Mouse (Mus musculus) MEL (cell line): ENCODE measurements around the gene Gmps.
A peak's percentile ranks its signal among the peaks of the same experiment; 100 is the strongest.

Source experiments
- BHLHE40 ChIP-seq: IDR thresholded peaks from 2 replicates; pipeline ENCODE4 v1.6.1; 2012; ENCODE audit warnings: low read depth, mild to moderate bottlenecking, inconsistent platforms, low read length, improper control_type of control experiment, borderline replicate concordance
- CHD2 ChIP-seq: IDR thresholded peaks from 2 replicates; pipeline ENCODE4 v1.6.1; 2011; ENCODE audit warnings: low read length, improper control_type of control experiment
- EP300 ChIP-seq, 2 experiments: IDR thresholded peaks; 2 replicates each; pipeline ENCODE4 v1.6.1; 2011; ENCODE audit warnings: improper control_type of control experiment in 2 of 2, low read length in 2 of 2, low read depth in 1 of 2, mild to moderate bottlenecking in 1 of 2
- KAT2A ChIP-seq: conservative IDR thresholded peaks from 2 replicates; pipeline ENCODE4 v1.6.1; 2012; ENCODE audit warnings: low read depth, low read length, improper control_type of control experiment, inconsistent platforms
- MAFK ChIP-seq: IDR thresholded peaks from 2 replicates; pipeline ENCODE4 v1.6.1; 2011; ENCODE audit warnings: low read depth, mild to moderate bottlenecking, low read length, improper control_type of control experiment, borderline replicate concordance
- NELFE ChIP-seq: IDR thresholded peaks from 2 replicates; pipeline ENCODE4 v1.6.1; 2011; ENCODE audit warnings: low read depth, low read length, improper control_type of control experiment
- TAL1 ChIP-seq: IDR thresholded peaks from 2 replicates; pipeline ENCODE4 v1.6.1; 2012; ENCODE audit warnings: mild to moderate bottlenecking, inconsistent platforms, low read length, moderate library complexity, mixed read lengths
- TCF12 ChIP-seq: IDR thresholded peaks from 2 replicates; pipeline ENCODE4 v1.6.1; 2014; ENCODE audit warnings: low read depth, mild to moderate bottlenecking, inconsistent platforms, low read length, improper control_type of control experiment, moderate library complexity

- no peak for TF ChIP-seq CHD2
- TF ChIP-seq BHLHE40 = peak; percentile 77; the same call in 1 of the 2 replicates
- TF ChIP-seq MAFK = no peak
- no peak for TF ChIP-seq TAL1
- TF ChIP-seq KAT2A = peak; percentile 82; the same call in 1 of the 2 replicates
- TF ChIP-seq TCF12 = peak; percentile 81
- peak in 1 of 2 experiments; percentile 64; a peak in 2 of 4 replicates for TF ChIP-seq EP300 (IDR thresholded peaks at IDR 0.05; ENCODE audit: low read depth in 1 of 2, low read length in 2 of 2)
- peak; percentile 76 for TF ChIP-seq NELFE
These were observed 11.6 kb upstream of the Gmps start, which contains the start of gene Slc33a1 for GRCm38 (mm10) chr3:63964100-63964921.
